Mouse (Mus musculus): ENCODE measurements around the gene Ccdc141. TPM values are rescaled to one million over a fixed set of nuclear protein-coding genes. Genes with fewer than 3 reads are reported as not detected.
A peak's percentile ranks its signal among the peaks of the same experiment; 100 is the strongest.

Gene Ccdc141
- polyA plus RNA-seq (2012; rRNA removed): 12.8 and 16.0 TPM in 2 replicates

DNA sequence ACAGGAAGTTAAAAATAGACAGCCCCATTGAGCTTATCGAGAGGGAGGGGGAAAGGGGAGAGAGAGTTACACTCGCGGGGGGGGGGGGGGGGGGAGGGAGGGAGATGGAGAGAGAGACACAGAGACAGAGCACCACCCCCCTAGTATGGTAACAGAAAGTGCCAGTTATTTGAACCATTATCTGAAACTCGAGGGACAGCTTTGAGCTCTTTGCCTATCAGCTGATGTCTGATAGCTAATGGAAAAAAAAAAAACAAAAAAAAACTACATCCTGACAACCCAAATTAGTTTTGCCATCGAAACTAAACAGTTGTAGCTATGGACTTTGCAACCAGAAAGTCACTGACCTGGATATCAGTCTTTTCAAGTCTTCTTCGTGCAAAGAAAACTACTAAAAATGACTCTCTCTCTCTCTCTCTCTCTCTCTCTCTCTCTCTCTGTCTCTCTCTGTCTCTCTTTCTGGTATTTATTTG is at the start of gene Ccdc141:
Gene Ccdc141 (minus strand): TSS at position 4 of the 473 bp plus-strand sequence.
- H3K27ac ChIP-seq (ENCODE audit: insufficient read depth, low read depth, low read length): peak within 1 kb of the TSS; percentile 100
- TF ChIP-seq POLR2A (IDR thresholded peaks at IDR 0.05; ENCODE audit: low read depth, low read length) (no peak), CTCF (conservative IDR thresholded peaks at IDR 0.05; ENCODE audit: insufficient read depth, insufficient read length, low read depth, low read length) (no peak)
- WGBS: 5% methylated on average over 4 of the region's 6 CpGs
- peak; percentile 48 for DNase-seq
- H3K4me3 ChIP-seq (ENCODE audit: insufficient read depth, low read depth, low read length): peak within 1 kb of the TSS; percentile 65
- H3K27me3 ChIP-seq (replicated peaks; ENCODE audit: control insufficient read depth, insufficient read depth, low read length): no peaks in the 10 kb centered on the region
- H3K4me1 ChIP-seq (ENCODE audit: control insufficient read depth, insufficient read depth, low read length): peaks cover 46% of the 10 kb centered on the region
- no peaks in the 10 kb centered on the region for H3K36me3 ChIP-seq (ENCODE audit: control insufficient read depth, insufficient read depth, low read length)

DNA sequence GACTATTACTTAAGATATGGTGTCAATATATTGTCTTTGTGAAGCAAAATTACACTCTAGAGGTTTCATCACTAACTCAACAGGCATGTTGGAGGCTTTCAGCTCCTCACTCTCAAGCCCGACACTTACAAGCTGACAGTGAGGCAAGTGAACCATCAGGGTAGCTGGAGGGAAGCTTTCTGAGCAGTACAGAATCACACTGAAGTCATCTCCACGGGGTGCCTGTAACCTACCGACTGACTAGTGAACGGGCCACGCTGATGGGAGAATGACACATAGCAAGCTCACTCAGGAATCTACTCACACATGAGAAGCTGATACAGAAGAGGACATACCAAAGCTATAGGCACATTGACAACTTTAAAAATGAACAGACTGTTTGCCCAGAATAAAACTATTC is 42.4 kb upstream of the Ccdc141 start:
- TF ChIP-seq CTCF (conservative IDR thresholded peaks at IDR 0.05; ENCODE audit: insufficient read depth, insufficient read length, low read depth, low read length) (no peak), POLR2A (IDR thresholded peaks at IDR 0.05; ENCODE audit: low read depth, low read length) (no peak)
- Histone ChIP-seq H3K27ac (ENCODE audit: insufficient read depth, low read depth, low read length) (no peak overlapping the region), H3K27me3 (replicated peaks; ENCODE audit: control insufficient read depth, insufficient read depth, low read length) (no peaks in the 10 kb centered on the region), H3K4me1 (ENCODE audit: control insufficient read depth, insufficient read depth, low read length) (no peaks in the 10 kb centered on the region), H3K4me3 (ENCODE audit: insufficient read depth, low read depth, low read length) (no peak overlapping the region), H3K36me3 (ENCODE audit: control insufficient read depth, insufficient read depth, low read length) (peaks cover 4% of the 10 kb centered on the region; the same call in 1 of the 2 replicates)
- WGBS: 85% methylated on average over 5 of the region's 5 CpGs
- DNase-seq: no peak

- WGBS: 91% methylated on average over 3 of the region's 3 CpGs
- Histone ChIP-seq H3K27me3 (replicated peaks; ENCODE audit: control insufficient read depth, insufficient read depth, low read length) (no peaks in the 10 kb centered on the region), H3K27ac (ENCODE audit: insufficient read depth, low read depth, low read length) (no peak overlapping the region), H3K36me3 (ENCODE audit: control insufficient read depth, insufficient read depth, low read length) (peaks cover 5% of the 10 kb centered on the region; the same call in 1 of the 2 replicates), H3K4me1 (ENCODE audit: control insufficient read depth, insufficient read depth, low read length) (no peaks in the 10 kb centered on the region), H3K4me3 (ENCODE audit: insufficient read depth, low read depth, low read length) (no peak overlapping the region)
- TF ChIP-seq CTCF (conservative IDR thresholded peaks at IDR 0.05; ENCODE audit: insufficient read depth, insufficient read length, low read depth, low read length) (no peak), POLR2A (IDR thresholded peaks at IDR 0.05; ENCODE audit: low read depth, low read length) (no peak)
- DNase-seq: no peak
Observed at GRCm38 (mm10) chr2:77206951-77207350, 36.5 kb upstream of the Ccdc141 start.

DNA sequence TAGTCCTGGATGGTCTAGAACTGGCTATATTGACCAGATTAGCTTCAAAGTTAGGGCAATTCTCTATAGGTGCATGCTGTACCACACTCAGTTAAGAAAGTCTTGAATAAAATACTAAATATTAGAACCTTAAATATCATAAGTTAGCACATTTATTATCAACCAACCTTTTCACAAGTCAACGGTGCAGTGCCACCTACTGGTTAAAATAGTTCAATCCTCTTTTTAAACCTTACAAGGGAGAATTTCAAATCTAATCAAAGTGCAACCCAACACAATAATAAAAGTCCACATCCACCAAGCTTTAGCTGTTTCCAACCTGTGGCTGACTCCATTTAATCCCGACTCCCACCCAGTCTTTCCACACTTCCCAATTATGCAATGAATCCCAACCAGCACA is 33.5 kb upstream of the Ccdc141 start:
- TF ChIP-seq POLR2A (IDR thresholded peaks at IDR 0.05; ENCODE audit: low read depth, low read length) (no peak), CTCF (conservative IDR thresholded peaks at IDR 0.05; ENCODE audit: insufficient read depth, insufficient read length, low read depth, low read length) (no peak)
- Histone ChIP-seq H3K4me1 (ENCODE audit: control insufficient read depth, insufficient read depth, low read length) (no peaks in the 10 kb centered on the region), H3K4me3 (ENCODE audit: insufficient read depth, low read depth, low read length) (no peak overlapping the region), H3K27ac (ENCODE audit: insufficient read depth, low read depth, low read length) (no peak overlapping the region), H3K27me3 (replicated peaks; ENCODE audit: control insufficient read depth, insufficient read depth, low read length) (no peaks in the 10 kb centered on the region), H3K36me3 (ENCODE audit: control insufficient read depth, insufficient read depth, low read length) (peaks cover 3% of the 10 kb centered on the region; the same call in 1 of the 2 replicates)
- 45% methylated on average over 2 of the region's 2 CpGs for WGBS
- DNase-seq: peak; percentile 19

GRCm38 (mm10) chr2:77201900-77202299 is 31.5 kb upstream of the Ccdc141 start:
- H3K4me1 ChIP-seq (ENCODE audit: control insufficient read depth, insufficient read depth, low read length): peaks cover 5% of the 10 kb centered on the region; the same call in 1 of the 2 replicates
- 91% methylated on average over 1 of the region's 1 CpGs for WGBS
- DNase-seq: no peak
- H3K27me3 ChIP-seq (replicated peaks; ENCODE audit: control insufficient read depth, insufficient read depth, low read length): no peaks in the 10 kb centered on the region
- TF ChIP-seq POLR2A (IDR thresholded peaks at IDR 0.05; ENCODE audit: low read depth, low read length): no peak
- no peak for TF ChIP-seq CTCF (conservative IDR thresholded peaks at IDR 0.05; ENCODE audit: insufficient read depth, insufficient read length, low read depth, low read length)
- H3K4me3 ChIP-seq (ENCODE audit: insufficient read depth, low read depth, low read length): no peak overlapping the region
- no peak overlapping the region for H3K27ac ChIP-seq (ENCODE audit: insufficient read depth, low read depth, low read length)
- H3K36me3 ChIP-seq (ENCODE audit: control insufficient read depth, insufficient read depth, low read length): peaks cover 7% of the 10 kb centered on the region; the same call in 1 of the 2 replicates

GRCm38 (mm10) chr2:77200958-77201614 is 30.6 kb upstream of the Ccdc141 start:
- no peaks in the 10 kb centered on the region for H3K27me3 ChIP-seq (replicated peaks; ENCODE audit: control insufficient read depth, insufficient read depth, low read length)
- DNase-seq: no peak
- H3K36me3 ChIP-seq (ENCODE audit: control insufficient read depth, insufficient read depth, low read length): peaks cover 7% of the 10 kb centered on the region; the same call in 1 of the 2 replicates
- no peak overlapping the region for H3K4me3 ChIP-seq (ENCODE audit: insufficient read depth, low read depth, low read length)
- TF ChIP-seq CTCF (conservative IDR thresholded peaks at IDR 0.05; ENCODE audit: insufficient read depth, insufficient read length, low read depth, low read length): no peak
- H3K27ac ChIP-seq (ENCODE audit: insufficient read depth, low read depth, low read length): no peak overlapping the region
- 86% methylated on average over 5 of the region's 5 CpGs for WGBS
- H3K4me1 ChIP-seq (ENCODE audit: control insufficient read depth, insufficient read depth, low read length): peaks cover 5% of the 10 kb centered on the region; the same call in 1 of the 2 replicates

DNA sequence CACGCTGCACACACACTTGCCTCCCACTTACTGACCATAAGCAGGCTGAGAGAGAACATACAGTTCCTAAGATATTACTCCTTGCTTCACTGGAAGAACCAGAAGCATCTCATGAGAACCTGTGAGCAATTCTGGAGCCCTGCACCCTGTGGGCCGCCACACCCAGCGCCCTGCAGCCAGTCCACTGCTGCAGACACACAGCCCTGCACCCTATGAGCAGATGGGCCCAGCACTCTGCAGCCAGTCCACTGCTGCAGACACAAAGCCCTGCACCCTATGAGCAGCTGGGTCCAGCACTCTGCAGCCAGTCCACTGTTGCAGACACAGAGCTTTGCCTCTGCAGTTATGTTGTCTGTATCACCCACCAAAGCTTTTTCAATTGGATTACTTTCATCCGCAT is 29.9 kb upstream of the Ccdc141 start:
- Histone ChIP-seq H3K27ac (ENCODE audit: insufficient read depth, low read depth, low read length) (no peak overlapping the region), H3K27me3 (replicated peaks; ENCODE audit: control insufficient read depth, insufficient read depth, low read length) (no peaks in the 10 kb centered on the region), H3K4me1 (ENCODE audit: control insufficient read depth, insufficient read depth, low read length) (peaks cover 5% of the 10 kb centered on the region; the same call in 1 of the 2 replicates), H3K36me3 (ENCODE audit: control insufficient read depth, insufficient read depth, low read length) (peaks cover 7% of the 10 kb centered on the region; the same call in 1 of the 2 replicates), H3K4me3 (ENCODE audit: insufficient read depth, low read depth, low read length) (no peak overlapping the region)
- DNase-seq: no peak
- TF ChIP-seq POLR2A (IDR thresholded peaks at IDR 0.05; ENCODE audit: low read depth, low read length) (no peak), CTCF (conservative IDR thresholded peaks at IDR 0.05; ENCODE audit: insufficient read depth, insufficient read length, low read depth, low read length) (no peak)
- WGBS: 90% methylated on average over 4 of the region's 4 CpGs

All from kidney, adult 2 months (tissue).